In the genomic region with DNA sequence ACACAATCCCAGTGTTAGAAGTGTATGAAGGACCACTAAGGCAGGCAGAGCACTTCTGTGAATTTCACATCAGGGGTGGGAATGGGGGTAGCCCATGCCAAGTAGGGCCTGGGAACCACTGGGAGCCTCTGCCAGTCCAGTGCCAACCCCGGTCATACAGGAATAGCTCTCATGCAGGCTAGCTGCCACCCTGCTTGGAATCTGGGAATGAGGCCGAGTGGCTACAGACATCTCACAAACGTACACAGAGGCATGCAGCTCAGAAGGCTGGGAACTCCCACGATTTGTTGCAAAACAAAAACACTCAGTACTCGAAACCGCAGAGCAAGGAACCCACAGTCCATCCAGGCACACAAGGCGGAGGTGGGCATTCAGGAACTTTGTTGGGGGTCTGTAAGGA, we compare ENCODE assay signal across 26 mouse cellular contexts.
DNase-seq lines count a peak whose midpoint lies in the region; ATAC-seq and TF ChIP-seq lines count a peak whose summit lies in the region.
"Had no signal": no experiment of that assay in that cellular context is flagged by ENCODE, and none has a peak within 500 bp of the region (broad histone marks: within the 10 kb centered on the region; RNA-seq: fewer than 3 reads in every experiment).

No protein-coding gene starts in this region.

- no peaks in the 10 kb centered on the region for H3K4me1 ChIP-seq in hindbrain, postnatal 0 days (ENCODE audit: insufficient read depth, low read length)
- H3K4me1 ChIP-seq in hindbrain, embryonic 13.5 days (replicated peaks), result no peaks in the 10 kb centered on the region
- H3K4me1 ChIP-seq: forebrain, embryonic 12.5 days had no signal

- ATAC-seq in frontal cortex, adult (ENCODE audit: low TSS enrichment), result peak; percentile 90
- ATAC-seq in hindbrain, postnatal 0 days, result peak; percentile 56
- no peak for ATAC-seq in hindbrain, embryonic 13.5 days (ENCODE audit: low FRiP score)
- ATAC-seq: CD4-positive, CD25-positive, alpha-beta regulatory T cell, adult 4 months; intestine, embryonic 16.5 days; liver, embryonic 12.5 days; liver, postnatal 0 days had no signal

- DNase-seq in frontal cortex, postnatal 36 days (ENCODE audit: low spot score in 2 of 2), result no peak
- peak; percentile 57 to 64 for DNase-seq in heart, postnatal 10 days
- no peak for DNase-seq in heart, postnatal 36 days
- peak; percentile 34 for DNase-seq in hindbrain, postnatal 0 days (ENCODE audit: low spot score)
- DNase-seq in fibroblast of lung, adult 2 months (ENCODE audit: low read depth), result peak; percentile 92
- DNase-seq in right cerebral cortex, adult 2 months (ENCODE audit: low spot score in 2 of 2), result no peak
- DNase-seq: adrenal gland, adult 8-10 months; cerebellum, adult 11-12 months; cerebellum, adult 9-11 months; embryo, embryonic 11 days; kidney, adult 8-10 months; kidney, postnatal 4 days; liver, postnatal 0 days; lung, postnatal 36 days; right cerebral cortex, postnatal 25 days had no signal

- WGBS in hindbrain, postnatal 0 days, result 41% methylated on average over 7 of the region's 7 CpGs
- WGBS in hindbrain, embryonic 13.5 days, result 87% methylated on average over 7 of the region's 7 CpGs

- H3K9ac ChIP-seq in hindbrain, postnatal 0 days (replicated peaks; ENCODE audit: low read length), result no peak overlapping the region
- H3K9ac ChIP-seq in hindbrain, embryonic 13.5 days, result no peak overlapping the region
- H3K9ac ChIP-seq: embryonic facial prominence, embryonic 12.5 days; forebrain, embryonic 12.5 days; liver, embryonic 12.5 days; liver, postnatal 0 days; neural tube, embryonic 13.5 days; stomach, embryonic 15.5 days had no signal

- TF ChIP-seq CTCF in hindbrain, postnatal 0 days (IDR thresholded peaks at IDR 0.05; ENCODE audit: low read depth), result no peak

- H3K4me3 ChIP-seq in hindbrain, postnatal 0 days (ENCODE audit: low read length), result no peak overlapping the region
- no peak overlapping the region for H3K4me3 ChIP-seq in hindbrain, embryonic 13.5 days
- H3K4me3 ChIP-seq: embryonic facial prominence, embryonic 12.5 days; forebrain, embryonic 12.5 days; liver, embryonic 12.5 days; neural tube, embryonic 13.5 days; stomach, embryonic 15.5 days had no signal

- H3K36me3 ChIP-seq in hindbrain, postnatal 0 days (ENCODE audit: insufficient read depth, low read length), result no peaks in the 10 kb centered on the region
- no peaks in the 10 kb centered on the region for H3K36me3 ChIP-seq in hindbrain, embryonic 13.5 days
- H3K36me3 ChIP-seq: embryonic facial prominence, embryonic 12.5 days; forebrain, embryonic 12.5 days; liver, embryonic 12.5 days; neural tube, embryonic 13.5 days; stomach, embryonic 15.5 days had no signal

- H3K27me3 ChIP-seq in hindbrain, postnatal 0 days (ENCODE audit: insufficient read depth, low read length), result no peaks in the 10 kb centered on the region
- 0 out of 2 replicates have a peak, but pooled peaks cover 7% of the 10 kb centered on the region for H3K27me3 ChIP-seq in hindbrain, embryonic 13.5 days
- H3K27me3 ChIP-seq: embryonic facial prominence, embryonic 12.5 days; liver, embryonic 12.5 days; neural tube, embryonic 13.5 days; stomach, embryonic 15.5 days had no signal

- H3K27ac ChIP-seq in hindbrain, postnatal 0 days, result no peak overlapping the region
- no peak overlapping the region for H3K27ac ChIP-seq in hindbrain, embryonic 13.5 days
- H3K27ac ChIP-seq: embryonic facial prominence, embryonic 12.5 days; forebrain, embryonic 12.5 days; kidney, postnatal 0 days; liver, embryonic 12.5 days; neural tube, embryonic 13.5 days; stomach, embryonic 15.5 days had no signal

- H3K9me3 ChIP-seq in hindbrain, postnatal 0 days (ENCODE audit: low read length), result no peaks in the 10 kb centered on the region
- H3K9me3 ChIP-seq in hindbrain, embryonic 13.5 days, result no peaks in the 10 kb centered on the region
- H3K9me3 ChIP-seq: embryonic facial prominence, embryonic 12.5 days; forebrain, embryonic 12.5 days; liver, embryonic 12.5 days; neural tube, embryonic 13.5 days; stomach, embryonic 15.5 days had no signal

- intact Hi-C loops in heart, postnatal 10 days (cut with DNase I), result no loop called here
- intact Hi-C loops in heart, postnatal 36 days (cut with DNase I), result no loop called here

- H3K4me2 ChIP-seq in hindbrain, postnatal 0 days (ENCODE audit: low read depth, low read length), result no peak overlapping the region
- H3K4me2 ChIP-seq in hindbrain, embryonic 13.5 days, result no peak overlapping the region
- H3K4me2 ChIP-seq: embryonic facial prominence, embryonic 12.5 days; forebrain, embryonic 12.5 days; liver, embryonic 12.5 days; midbrain, embryonic 11.5 days; neural tube, embryonic 13.5 days; stomach, embryonic 15.5 days had no signal

Comparison
In these comparisons a context has a peak if more than half of its experiments do, and no peak if none do; other contexts are left out.
1. DNase-seq: peak in heart, postnatal 10 days (2 of 2), hindbrain, postnatal 0 days (single experiment) and fibroblast of lung, adult 2 months (single experiment); none in frontal cortex, postnatal 36 days (0 of 2), heart, postnatal 36 days (0 of 2) and right cerebral cortex, adult 2 months (0 of 2).